Mouse (Mus musculus) stomach, embryonic 15.5 days (tissue): ENCODE results near the gene Scml4. TPM values are rescaled to one million over a fixed set of nuclear protein-coding genes. Genes with fewer than 3 reads are reported as not detected.

ENCODE experiments used
- ATAC-seq: fragments of 200-750 bp; cut with Nextera tagmentation; 2 replicates; pipeline ENCODE4 v1.8.0; 2017; ENCODE audit warnings: low read depth, moderate number of reproducible peaks, moderate TSS enrichment; ENCODE audit not compliant: insufficient read depth, low FRiP score
- H3K27ac ChIP-seq: fragments of 300-500 bp; sonication (generic); 2 replicates; pipeline ENCODE4 v1.5.1; 2015; ENCODE audit warnings: mild to moderate bottlenecking, inconsistent platforms
- H3K27me3 ChIP-seq: fragments of 300-500 bp; sonication (generic); replicated peaks from 2 replicates; pipeline ENCODE4 v1.6.1; 2015; ENCODE audit warnings: inconsistent platforms
- H3K36me3 ChIP-seq: fragments of 300-500 bp; sonication (generic); 2 replicates; pipeline ENCODE4 v1.6.1; 2015; ENCODE audit warnings: inconsistent platforms
- H3K4me1 ChIP-seq: fragments of 300-500 bp; sonication (generic); 2 replicates; pipeline ENCODE4 v1.6.1; 2015; ENCODE audit warnings: inconsistent platforms
- H3K4me2 ChIP-seq: fragments of 300-500 bp; sonication (generic); 2 replicates; pipeline ENCODE4 v1.6.1; 2015; ENCODE audit warnings: mild to moderate bottlenecking, inconsistent platforms
- H3K4me3 ChIP-seq: fragments of 300-500 bp; sonication (generic); replicated peaks from 2 replicates; pipeline ENCODE4 v1.5.1; 2015; ENCODE audit warnings: inconsistent platforms
- H3K9ac ChIP-seq: fragments of 300-500 bp; sonication (generic); 2 replicates; pipeline ENCODE4 v1.6.1; 2015; ENCODE audit warnings: inconsistent platforms
- H3K9me3 ChIP-seq: fragments of 300-500 bp; sonication (generic); 2 replicates; pipeline ENCODE4 v1.6.1; 2016; ENCODE audit warnings: inconsistent platforms
- WGBS: fragments of 180-500 bp; shearing (Covaris S2); methylation state at CpG from one replicate; pipeline ENCODE4 v1.1.7; 2015; 5-methylcytosine and 5-hydroxymethylcytosine counted together
- polyA plus RNA-seq: library from polyadenylated mRNA; unstranded; fragments of >200 nt; fragmentation: Nextera tagmentation; extraction: Ambion mirVana; gene quantifications from 2 replicates; pipeline ENCODE4 v1.2.1, GENCODE M21; 2015

The Scml4 gene
- polyA plus RNA-seq, 1 experiment from 2014 or later, result 11.6 TPM

DNA sequence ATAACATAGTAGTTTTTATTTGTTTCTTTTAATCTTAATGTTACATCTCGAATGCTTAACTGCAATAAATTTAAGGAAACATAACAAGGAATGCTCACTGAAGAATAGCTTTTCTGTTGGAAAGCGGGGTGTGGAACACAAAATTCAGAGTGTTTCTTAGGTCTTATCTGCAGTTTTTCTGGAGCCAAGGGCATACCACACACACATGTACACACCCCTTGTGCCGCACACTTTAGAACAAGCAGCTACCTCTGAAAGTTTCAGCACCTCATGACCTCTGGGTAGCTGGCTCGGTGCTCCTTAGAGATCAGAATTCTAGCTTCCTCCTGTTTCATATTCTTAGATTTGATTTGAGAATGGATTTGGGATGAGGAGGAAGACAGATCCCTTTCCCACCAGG, 2.6 kb downstream of the Scml4 start:
- H3K27me3 ChIP-seq, result no peaks in the 10 kb centered on the region
- H3K4me2 ChIP-seq, result no peak overlapping the region
- H3K9me3 ChIP-seq, result no peaks in the 10 kb centered on the region
- H3K4me1 ChIP-seq, result 0 out of 2 replicates have a peak, but pooled peaks cover 6% of the 10 kb centered on the region
- no peaks in the 10 kb centered on the region for H3K36me3 ChIP-seq
- ATAC-seq, result no peak
- no peak overlapping the region for H3K27ac ChIP-seq
- H3K4me3 ChIP-seq, result no peak overlapping the region
- 66% methylated on average over 4 of the region's 4 CpGs for WGBS
- no peak overlapping the region for H3K9ac ChIP-seq

DNA sequence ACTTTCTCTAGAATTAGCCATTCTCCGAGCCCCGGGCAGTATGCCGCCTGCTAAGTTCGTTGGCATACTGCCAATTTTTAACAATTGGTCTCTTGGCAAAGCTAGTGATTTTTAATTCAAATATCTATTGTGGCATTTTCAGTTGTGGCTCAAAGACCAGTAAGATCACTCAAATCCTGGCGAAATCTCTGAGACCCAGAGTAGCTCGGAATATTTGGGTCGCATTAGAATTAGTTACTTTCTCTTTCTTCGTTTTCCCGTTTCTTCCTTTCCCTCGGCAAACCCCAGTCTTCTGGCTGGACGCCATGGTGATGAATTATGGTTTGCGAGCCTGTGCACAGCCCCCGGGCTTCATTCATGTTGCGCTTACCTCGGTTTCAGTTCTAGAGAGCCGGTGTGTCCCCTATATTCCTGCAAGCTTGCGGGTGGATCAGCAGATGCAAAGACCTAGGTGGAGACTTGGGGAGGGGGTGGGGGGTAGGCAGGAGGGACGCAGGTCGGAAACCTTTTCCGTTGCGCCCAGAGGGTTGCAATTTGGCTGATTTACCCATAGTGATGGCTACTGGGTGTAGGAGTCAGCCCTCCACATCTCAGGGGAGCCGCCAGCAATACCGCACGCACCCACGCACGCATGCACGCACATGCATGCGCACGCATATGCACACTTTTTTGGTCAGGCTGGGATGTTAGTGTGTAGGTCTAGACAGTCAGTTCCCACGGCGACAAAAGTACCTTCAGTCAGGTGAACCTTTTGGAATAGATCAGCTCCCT, 3.6 kb downstream of the Scml4 start:
- ATAC-seq, result no peak
- Histone ChIP-seq H3K27ac (no peak overlapping the region; the same call in 1 of the 2 replicates), H3K9me3 (no peaks in the 10 kb centered on the region), H3K4me1 (0 out of 2 replicates have a peak, but pooled peaks cover 6% of the 10 kb centered on the region), H3K9ac (no peak overlapping the region), H3K36me3 (no peaks in the 10 kb centered on the region), H3K4me3 (peak overlapping the region; percentile 42), H3K4me2 (peak overlapping the region; percentile 59), H3K27me3 (no peaks in the 10 kb centered on the region)
- 40% methylated on average over 31 of the region's 31 CpGs for WGBS

DNA sequence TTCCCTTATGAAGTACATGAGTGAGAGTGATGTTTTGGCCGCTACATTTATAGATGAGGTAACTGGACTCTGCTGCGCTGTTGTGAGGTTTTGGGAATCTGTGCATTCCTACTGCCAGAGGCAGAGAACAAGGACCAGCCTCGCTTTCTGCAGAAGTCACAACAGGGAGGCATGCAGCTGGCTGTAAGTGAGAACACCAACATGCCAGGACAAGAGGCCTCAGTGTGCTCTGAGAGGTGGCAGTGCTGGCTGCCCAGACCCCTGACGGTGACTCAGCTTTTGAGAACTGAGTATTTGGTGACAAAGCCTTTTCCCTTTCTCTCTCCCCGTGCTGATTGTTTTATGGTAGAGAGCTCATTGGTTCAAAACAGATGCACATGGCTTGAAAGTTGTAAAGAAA, 4.5 kb downstream of the Scml4 start:
- H3K4me1 ChIP-seq, result 0 out of 2 replicates have a peak, but pooled peaks cover 6% of the 10 kb centered on the region
- peak overlapping the region; percentile 59 for H3K4me2 ChIP-seq
- H3K4me3 ChIP-seq, result no peak overlapping the region
- WGBS, result 45% methylated on average over 5 of the region's 5 CpGs
- no peaks in the 10 kb centered on the region for H3K36me3 ChIP-seq
- no peak overlapping the region for H3K9ac ChIP-seq
- H3K27ac ChIP-seq, result peak overlapping the region; percentile 26; the same call in 1 of the 2 replicates
- H3K9me3 ChIP-seq, result no peaks in the 10 kb centered on the region
- H3K27me3 ChIP-seq, result no peaks in the 10 kb centered on the region
- ATAC-seq, result no peak

DNA sequence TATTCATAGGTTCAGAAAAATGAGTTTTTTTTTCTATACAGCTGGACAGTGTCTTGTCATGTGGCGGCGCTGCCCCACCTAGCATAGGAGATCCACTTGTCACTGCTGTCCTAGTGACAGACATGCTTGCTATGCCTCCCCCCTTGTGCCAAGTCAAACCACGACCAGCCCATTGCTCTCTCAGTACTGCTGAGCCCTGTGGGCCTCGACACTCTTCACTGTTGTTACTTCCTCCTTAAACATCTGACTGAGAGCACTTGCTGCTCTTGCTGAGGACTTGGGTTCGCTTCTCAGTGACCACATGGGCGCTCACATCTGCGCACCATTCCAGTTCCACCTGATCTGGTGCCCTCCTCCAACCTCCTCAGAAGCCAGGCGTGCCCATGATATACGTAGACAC, 8.2 kb downstream of the Scml4 start:
- no peak overlapping the region for H3K4me3 ChIP-seq
- no peak overlapping the region for H3K9ac ChIP-seq
- H3K27me3 ChIP-seq, result no peaks in the 10 kb centered on the region
- H3K36me3 ChIP-seq, result no peaks in the 10 kb centered on the region
- H3K4me1 ChIP-seq, result 0 out of 2 replicates have a peak, but pooled peaks cover 3% of the 10 kb centered on the region
- H3K4me2 ChIP-seq, result no peak overlapping the region
- ATAC-seq, result no peak
- H3K27ac ChIP-seq, result no peak overlapping the region
- 84% methylated on average over 9 of the region's 9 CpGs for WGBS
- no peaks in the 10 kb centered on the region for H3K9me3 ChIP-seq

DNA sequence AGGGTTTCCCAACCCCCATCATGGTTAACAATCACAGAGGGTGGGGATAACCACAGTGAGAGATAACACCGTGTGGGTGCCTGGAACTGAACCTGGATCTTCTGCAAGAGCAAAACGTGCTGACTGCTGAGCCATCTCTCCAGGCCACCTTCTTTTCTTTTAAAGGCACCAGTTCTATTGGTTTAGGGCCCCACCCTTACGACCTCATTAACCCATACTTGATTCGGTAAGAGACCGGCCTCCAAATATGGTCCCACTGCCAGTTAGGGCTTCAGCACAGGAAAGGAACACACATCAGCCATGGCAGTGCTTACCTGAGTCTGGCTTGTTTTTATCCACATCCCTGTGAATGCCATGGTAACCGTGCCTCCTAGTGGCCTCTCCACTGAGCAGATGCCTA, 9.3 kb downstream of the Scml4 start:
- H3K9ac ChIP-seq, result no peak overlapping the region
- no peak overlapping the region for H3K4me2 ChIP-seq
- no peaks in the 10 kb centered on the region for H3K27me3 ChIP-seq
- 74% methylated on average over 6 of the region's 6 CpGs for WGBS
- no peaks in the 10 kb centered on the region for H3K36me3 ChIP-seq
- no peaks in the 10 kb centered on the region for H3K9me3 ChIP-seq
- no peak overlapping the region for H3K4me3 ChIP-seq
- no peaks in the 10 kb centered on the region for H3K4me1 ChIP-seq
- ATAC-seq, result no peak
- H3K27ac ChIP-seq, result no peak overlapping the region

DNA sequence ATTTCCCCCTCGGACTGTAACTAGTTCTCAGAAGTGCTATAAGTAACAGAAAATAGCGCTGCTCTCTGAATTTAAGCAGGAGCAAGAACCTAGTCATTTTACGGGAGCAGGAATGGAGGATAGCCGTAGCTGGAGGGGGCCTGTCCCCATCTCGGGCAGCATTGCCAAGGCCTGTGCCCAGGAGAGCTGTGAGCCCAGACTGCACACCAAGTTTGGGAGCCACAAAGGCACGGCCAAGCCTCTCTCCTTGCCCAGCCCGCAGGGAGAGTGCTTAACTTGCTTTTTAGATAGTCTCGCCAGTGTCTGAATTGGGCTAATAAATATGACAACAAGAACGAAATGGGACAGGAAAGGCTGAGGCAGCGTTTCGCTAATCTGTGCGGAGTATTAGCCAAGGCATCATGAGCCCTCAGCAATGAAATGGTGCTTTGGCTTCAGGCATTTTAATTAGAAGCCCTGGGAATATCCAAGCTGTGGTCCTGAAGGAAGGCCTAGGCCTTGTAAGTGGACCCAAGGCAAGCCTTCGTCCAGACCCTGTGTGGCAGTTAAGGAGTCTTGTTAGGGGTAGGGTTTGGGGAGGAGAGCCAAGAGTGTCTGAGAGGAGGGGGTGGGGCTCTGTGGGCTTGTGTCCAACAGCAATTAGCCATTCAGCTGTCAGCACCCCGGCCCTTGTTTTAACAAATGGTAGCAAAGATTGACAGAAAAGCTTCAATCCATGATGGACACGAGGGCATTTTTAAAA, 12.3 kb downstream of the Scml4 start:
- H3K4me3 ChIP-seq, result no peak overlapping the region
- WGBS, result 74% methylated on average over 15 of the region's 15 CpGs
- no peaks in the 10 kb centered on the region for H3K9me3 ChIP-seq
- no peaks in the 10 kb centered on the region for H3K4me1 ChIP-seq
- ATAC-seq, result no peak
- no peak overlapping the region for H3K4me2 ChIP-seq
- no peaks in the 10 kb centered on the region for H3K36me3 ChIP-seq
- no peaks in the 10 kb centered on the region for H3K27me3 ChIP-seq
- H3K27ac ChIP-seq, result no peak overlapping the region
- H3K9ac ChIP-seq, result no peak overlapping the region

DNA sequence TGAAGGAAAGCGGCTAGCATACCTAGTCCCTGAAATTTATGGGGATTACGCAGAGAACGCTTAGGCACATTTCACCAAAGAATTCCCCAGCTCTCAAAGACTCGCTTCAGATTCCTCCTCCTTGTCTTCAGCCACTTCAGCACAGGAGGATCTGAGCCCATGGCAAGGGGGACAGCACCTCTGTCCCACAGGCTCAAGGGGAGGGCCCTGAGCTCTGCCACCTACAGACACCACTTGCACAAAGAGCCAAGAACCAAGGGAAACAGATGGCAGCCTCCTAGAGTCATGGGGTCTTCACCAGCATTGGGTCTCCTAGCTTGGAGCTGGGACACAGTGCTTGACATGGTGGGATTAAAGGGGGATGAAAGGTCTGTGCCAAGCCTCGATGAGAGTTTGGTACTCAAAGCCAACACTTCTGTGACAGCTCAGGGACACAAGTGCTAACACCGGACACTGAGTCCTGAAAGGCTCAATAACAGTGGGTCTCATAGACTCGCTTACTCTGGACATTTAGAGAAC, 13.0 kb downstream of the Scml4 start:
- no peaks in the 10 kb centered on the region for H3K27me3 ChIP-seq
- 85% methylated on average over 7 of the region's 7 CpGs for WGBS
- no peaks in the 10 kb centered on the region for H3K36me3 ChIP-seq
- H3K4me2 ChIP-seq, result no peak overlapping the region
- no peak overlapping the region for H3K4me3 ChIP-seq
- no peak overlapping the region for H3K9ac ChIP-seq
- H3K27ac ChIP-seq, result no peak overlapping the region
- no peak for ATAC-seq
- no peaks in the 10 kb centered on the region for H3K9me3 ChIP-seq
- H3K4me1 ChIP-seq, result no peaks in the 10 kb centered on the region

DNA sequence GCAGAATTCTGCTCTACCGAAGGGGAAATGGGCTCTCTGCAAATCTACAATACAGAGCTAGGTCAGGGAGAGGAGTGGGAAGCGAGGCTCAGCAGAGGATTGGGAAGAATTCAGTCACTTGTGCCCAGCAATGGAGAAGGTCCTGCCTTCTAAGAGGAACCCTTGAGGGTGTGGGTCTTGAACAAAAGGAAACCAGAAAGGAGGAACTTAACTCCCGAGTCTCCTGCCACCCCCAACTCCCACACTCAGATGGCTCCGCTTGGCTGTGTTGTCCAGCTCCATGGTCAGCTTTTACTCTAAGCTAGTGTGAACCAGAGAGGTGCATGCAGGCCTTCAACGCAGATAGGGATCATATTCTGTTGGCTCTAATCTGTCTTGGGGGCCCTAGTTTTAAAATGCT, 16.0 kb downstream of the Scml4 start:
- Histone ChIP-seq H3K9ac (no peak overlapping the region), H3K4me2 (no peak overlapping the region), H3K4me3 (no peak overlapping the region), H3K27me3 (no peaks in the 10 kb centered on the region), H3K9me3 (no peaks in the 10 kb centered on the region), H3K36me3 (no peaks in the 10 kb centered on the region), H3K4me1 (no peaks in the 10 kb centered on the region), H3K27ac (no peak overlapping the region)
- no peak for ATAC-seq
- 70% methylated on average over 5 of the region's 5 CpGs for WGBS

DNA sequence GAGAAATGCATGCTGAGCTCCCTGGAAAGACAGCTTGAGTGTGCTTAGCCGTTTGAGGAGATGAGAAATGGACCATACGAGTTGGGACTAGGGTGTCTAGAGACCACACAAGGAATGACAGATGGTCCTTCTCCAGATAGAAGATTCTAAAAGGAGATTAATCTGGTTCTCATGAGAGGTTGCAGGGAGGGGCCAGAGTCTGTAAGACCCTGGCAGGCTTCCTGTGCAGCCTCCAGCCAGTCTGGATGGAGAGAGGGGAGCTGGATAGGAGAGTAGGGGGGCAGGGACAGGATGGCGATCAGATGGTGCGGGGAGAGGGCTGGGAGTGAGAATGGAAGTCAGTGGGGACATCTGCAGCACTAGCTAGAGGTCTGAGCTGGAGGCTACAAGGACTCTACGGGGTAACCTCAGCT, 19.1 kb downstream of the Scml4 start:
- Histone ChIP-seq H3K9ac (no peak overlapping the region), H3K36me3 (no peaks in the 10 kb centered on the region), H3K4me1 (no peaks in the 10 kb centered on the region), H3K27ac (peak overlapping the region; percentile 80), H3K4me2 (peak overlapping the region; percentile 36; the same call in 1 of the 2 replicates), H3K9me3 (no peaks in the 10 kb centered on the region), H3K27me3 (no peaks in the 10 kb centered on the region), H3K4me3 (no peak overlapping the region)
- ATAC-seq, result peak; percentile 69
- 43% methylated on average over 5 of the region's 5 CpGs for WGBS

DNA sequence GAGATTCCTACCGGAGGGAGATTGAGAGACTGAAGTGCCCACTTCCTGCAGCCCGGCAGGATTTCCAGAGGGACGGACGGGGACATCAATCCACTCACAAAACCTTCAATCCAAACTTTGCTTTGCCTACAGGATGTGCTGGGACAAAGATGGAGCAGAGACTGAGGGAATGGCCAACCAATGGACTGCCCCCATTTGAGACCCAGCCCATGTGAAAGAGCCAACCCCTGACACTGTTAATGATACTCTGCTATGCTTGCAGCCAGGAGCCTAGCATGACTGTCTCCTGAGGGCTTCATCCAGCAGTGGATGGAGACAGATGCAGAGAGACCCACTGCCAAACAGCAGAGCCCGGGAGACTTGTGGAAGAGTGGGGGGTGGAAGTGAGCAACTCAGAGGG, 19.5 kb downstream of the Scml4 start:
- Histone ChIP-seq H3K36me3 (no peaks in the 10 kb centered on the region), H3K4me3 (no peak overlapping the region), H3K9ac (no peak overlapping the region), H3K4me2 (peak overlapping the region; percentile 36; the same call in 1 of the 2 replicates), H3K27me3 (no peaks in the 10 kb centered on the region), H3K27ac (peak overlapping the region; percentile 80), H3K9me3 (no peaks in the 10 kb centered on the region), H3K4me1 (no peaks in the 10 kb centered on the region)
- ATAC-seq, result peak; percentile 18; the same call in 1 of the 2 replicates
- 57% methylated on average over 5 of the region's 5 CpGs for WGBS

DNA sequence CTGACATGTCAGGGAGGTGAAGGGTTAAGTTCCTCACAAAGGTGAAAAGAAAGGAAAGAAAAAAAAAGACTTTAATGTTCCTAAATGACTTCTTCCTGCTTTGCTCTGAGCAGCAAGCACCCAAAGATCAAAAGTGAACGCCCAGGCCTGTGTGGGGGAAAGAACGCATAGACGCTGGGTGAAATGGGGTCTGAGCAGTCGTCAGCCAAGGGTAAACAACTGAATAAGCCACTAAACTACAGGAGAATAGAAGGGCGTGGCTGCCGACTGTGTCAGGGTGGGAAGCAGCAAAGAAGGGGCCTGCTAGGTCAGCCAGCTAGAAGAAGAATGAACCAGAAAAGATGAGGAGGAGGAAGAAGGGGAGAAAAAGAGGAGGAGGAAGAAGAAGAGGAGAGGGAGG, 26.9 kb downstream of the Scml4 start:
- Histone ChIP-seq H3K9ac (no peak overlapping the region), H3K9me3 (no peaks in the 10 kb centered on the region), H3K4me3 (no peak overlapping the region), H3K36me3 (no peaks in the 10 kb centered on the region), H3K27me3 (no peaks in the 10 kb centered on the region), H3K4me2 (no peak overlapping the region), H3K4me1 (peaks cover 5% of the 10 kb centered on the region; the same call in 1 of the 2 replicates), H3K27ac (no peak overlapping the region)
- ATAC-seq, result no peak
- 12% methylated on average over 6 of the region's 6 CpGs for WGBS

DNA sequence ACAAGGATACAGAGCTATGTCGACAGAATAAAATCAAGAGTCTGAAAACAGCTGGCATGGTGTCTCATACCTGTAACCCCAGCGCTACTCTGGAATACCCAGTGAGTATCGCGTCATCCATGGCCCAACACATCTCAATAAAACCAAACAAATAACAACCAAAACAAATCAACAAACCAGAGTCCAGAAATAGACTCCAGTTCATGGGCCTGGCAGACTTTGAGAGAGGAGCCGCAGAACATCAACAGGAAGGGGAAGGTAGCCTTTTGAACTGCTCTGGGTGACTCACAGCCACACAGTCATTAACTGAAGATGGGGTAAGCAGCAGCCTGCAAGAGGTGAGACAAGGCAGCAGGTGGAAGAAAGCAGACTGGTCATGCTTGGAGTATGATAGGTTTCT, 28.1 kb downstream of the Scml4 start:
- H3K9me3 ChIP-seq, result no peaks in the 10 kb centered on the region
- H3K4me3 ChIP-seq, result no peak overlapping the region
- no peaks in the 10 kb centered on the region for H3K36me3 ChIP-seq
- 78% methylated on average over 5 of the region's 5 CpGs for WGBS
- no peak overlapping the region for H3K4me2 ChIP-seq
- H3K4me1 ChIP-seq, result peaks cover 5% of the 10 kb centered on the region; the same call in 1 of the 2 replicates
- no peaks in the 10 kb centered on the region for H3K27me3 ChIP-seq
- no peak for ATAC-seq
- no peak overlapping the region for H3K9ac ChIP-seq
- no peak overlapping the region for H3K27ac ChIP-seq
